Mouse (Mus musculus): Measurements from ENCODE around the gene Esrrg. TPM values are rescaled to one million over a fixed set of nuclear protein-coding genes. Genes with fewer than 3 reads are reported as not detected.
A peak's percentile ranks its signal among the peaks of the same experiment; 100 is the strongest.

The Esrrg gene
- polyA plus RNA-seq, 1 experiment from 2014 or later, result 1.8 TPM

DNA sequence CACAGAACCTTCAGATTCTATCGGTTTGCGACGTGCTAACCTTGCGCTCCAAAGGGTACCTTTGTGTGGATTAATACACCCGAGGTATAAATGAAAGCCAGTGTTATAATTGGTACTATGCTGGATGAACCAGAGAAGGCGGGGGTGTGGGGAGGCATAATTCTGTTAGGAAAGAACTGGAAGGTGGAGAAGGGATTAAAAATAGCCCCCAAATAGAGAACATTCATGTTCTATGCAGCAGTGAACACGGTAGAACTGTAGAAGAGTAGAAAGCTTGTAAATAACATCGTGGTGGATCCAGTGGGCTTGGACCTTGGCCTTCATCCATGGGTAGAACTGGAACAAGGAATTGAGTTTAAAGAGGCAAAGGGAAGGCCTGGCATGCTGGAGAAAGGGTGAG is 40.0 kb downstream of the Esrrg start:
- no peaks in the 10 kb centered on the region for H3K27me3 ChIP-seq (ENCODE audit: insufficient read depth, low read length)
- no peak overlapping the region for H3K9ac ChIP-seq
- H3K4me3 ChIP-seq (ENCODE audit: low read depth, low read length), result no peak overlapping the region
- H3K4me1 ChIP-seq (ENCODE audit: insufficient read depth), result peaks cover 9% of the 10 kb centered on the region; the same call in 1 of the 2 replicates
- TF ChIP-seq CTCF (IDR thresholded peaks at IDR 0.05; ENCODE audit: low read depth), result no peak
- ATAC-seq (ENCODE audit: insufficient read depth), result no peak
- no peak overlapping the region for H3K27ac ChIP-seq (ENCODE audit: low read depth)
- 87% methylated on average over 8 of the region's 8 CpGs for WGBS
- no peaks in the 10 kb centered on the region for H3K9me3 ChIP-seq (ENCODE audit: low read depth, low read length)
- H3K4me2 ChIP-seq, result no peak overlapping the region
- DNase-seq, result no peak
- H3K36me3 ChIP-seq (ENCODE audit: insufficient read depth), result no peaks in the 10 kb centered on the region

GRCm38 (mm10) chr1:187649871-187650270 is 41.3 kb downstream of the Esrrg start:
- H3K4me1 ChIP-seq (ENCODE audit: insufficient read depth), result peaks cover 9% of the 10 kb centered on the region; the same call in 1 of the 2 replicates
- no peak overlapping the region for H3K4me3 ChIP-seq (ENCODE audit: low read depth, low read length)
- no peaks in the 10 kb centered on the region for H3K36me3 ChIP-seq (ENCODE audit: insufficient read depth)
- ATAC-seq (ENCODE audit: insufficient read depth) (no peak), DNase-seq (no peak)
- H3K27me3 ChIP-seq (ENCODE audit: insufficient read depth, low read length), result no peaks in the 10 kb centered on the region
- no peak for TF ChIP-seq CTCF (IDR thresholded peaks at IDR 0.05; ENCODE audit: low read depth)
- WGBS, result 34% methylated on average over 5 of the region's 5 CpGs
- H3K9ac ChIP-seq, result no peak overlapping the region
- no peaks in the 10 kb centered on the region for H3K9me3 ChIP-seq (ENCODE audit: low read depth, low read length)
- H3K27ac ChIP-seq (ENCODE audit: low read depth), result no peak overlapping the region
- no peak overlapping the region for H3K4me2 ChIP-seq

- Histone ChIP-seq H3K4me1 (ENCODE audit: insufficient read depth) (peaks cover 9% of the 10 kb centered on the region; the same call in 1 of the 2 replicates), H3K36me3 (ENCODE audit: insufficient read depth) (no peaks in the 10 kb centered on the region), H3K9me3 (ENCODE audit: low read depth, low read length) (no peaks in the 10 kb centered on the region), H3K4me3 (ENCODE audit: low read depth, low read length) (peak overlapping the region; percentile 57), H3K27ac (ENCODE audit: low read depth) (no peak overlapping the region), H3K27me3 (ENCODE audit: insufficient read depth, low read length) (no peaks in the 10 kb centered on the region), H3K9ac (peak overlapping the region; percentile 76), H3K4me2 (peak overlapping the region; percentile 90)
- 5% methylated on average over 24 of the region's 24 CpGs for WGBS
- TF ChIP-seq CTCF (IDR thresholded peaks at IDR 0.05; ENCODE audit: low read depth), result no peak
- ATAC-seq (ENCODE audit: insufficient read depth) (peak; percentile 40; the same call in 1 of the 2 replicates), DNase-seq (peak; percentile 36)
Measured at GRCm38 (mm10) chr1:187650786-187651687, 42.4 kb downstream of the Esrrg start.

GRCm38 (mm10) chr1:187651688-187652241 is 43.2 kb downstream of the Esrrg start:
- Histone ChIP-seq H3K9ac (peak overlapping the region; percentile 76), H3K9me3 (ENCODE audit: low read depth, low read length) (no peaks in the 10 kb centered on the region), H3K27me3 (ENCODE audit: insufficient read depth, low read length) (no peaks in the 10 kb centered on the region), H3K36me3 (ENCODE audit: insufficient read depth) (no peaks in the 10 kb centered on the region), H3K4me2 (peak overlapping the region; percentile 90), H3K4me3 (ENCODE audit: low read depth, low read length) (peak overlapping the region; percentile 57), H3K4me1 (ENCODE audit: insufficient read depth) (peaks cover 9% of the 10 kb centered on the region; the same call in 1 of the 2 replicates), H3K27ac (ENCODE audit: low read depth) (peak overlapping the region; percentile 69; the same call in 1 of the 2 replicates)
- ATAC-seq (ENCODE audit: insufficient read depth), result peak; percentile 79
- DNase-seq, result peak; percentile 76
- under 1% methylated on average over 47 of the region's 47 CpGs for WGBS
- TF ChIP-seq CTCF (IDR thresholded peaks at IDR 0.05; ENCODE audit: low read depth), result no peak

- DNase-seq, result no peak
- Histone ChIP-seq H3K4me1 (ENCODE audit: insufficient read depth) (peaks cover 9% of the 10 kb centered on the region; the same call in 1 of the 2 replicates), H3K27me3 (ENCODE audit: insufficient read depth, low read length) (no peaks in the 10 kb centered on the region), H3K4me2 (peak overlapping the region; percentile 90), H3K4me3 (ENCODE audit: low read depth, low read length) (peak overlapping the region; percentile 57), H3K36me3 (ENCODE audit: insufficient read depth) (no peaks in the 10 kb centered on the region), H3K9ac (peak overlapping the region; percentile 76; the same call in 1 of the 2 replicates), H3K27ac (ENCODE audit: low read depth) (peak overlapping the region; percentile 69; the same call in 1 of the 2 replicates), H3K9me3 (ENCODE audit: low read depth, low read length) (no peaks in the 10 kb centered on the region)
- no peak for TF ChIP-seq CTCF (IDR thresholded peaks at IDR 0.05; ENCODE audit: low read depth)
- ATAC-seq (ENCODE audit: insufficient read depth), result 0 out of 2 replicates have a peak, but pooled peaks have one; percentile 18
- 14% methylated on average over 7 of the region's 7 CpGs for WGBS
Measured at GRCm38 (mm10) chr1:187652445-187652844, 43.9 kb downstream of the Esrrg start.

- peak overlapping the region; percentile 69; the same call in 1 of the 2 replicates for H3K27ac ChIP-seq (ENCODE audit: low read depth)
- no peak overlapping the region for H3K9ac ChIP-seq
- ATAC-seq (ENCODE audit: insufficient read depth), result peak; percentile 3; the same call in 1 of the 2 replicates
Measured at GRCm38 (mm10) chr1:187653390-187653789, 44.8 kb downstream of the Esrrg start.

DNA sequence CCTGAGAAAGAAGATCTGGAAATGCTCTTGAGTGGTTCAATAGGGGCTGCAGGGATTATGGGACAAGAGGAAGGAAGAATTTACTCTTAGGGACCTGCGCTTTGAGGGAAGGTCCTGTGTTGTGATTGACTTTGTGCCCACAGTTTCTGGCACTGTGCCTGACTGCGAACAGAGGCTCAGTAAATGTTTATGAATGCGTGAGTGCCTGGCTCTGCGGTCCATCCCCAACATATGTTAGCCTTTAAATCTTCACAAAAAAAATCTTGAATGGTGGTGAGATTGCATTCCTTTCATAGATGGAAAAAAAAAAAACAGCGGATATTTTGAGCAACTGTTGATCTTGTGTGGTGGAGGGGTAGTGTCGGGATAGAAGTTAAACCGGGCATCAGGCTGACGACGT is 52.4 kb downstream of the Esrrg start:
- H3K4me3 ChIP-seq (ENCODE audit: low read depth, low read length), result no peak overlapping the region
- no peak overlapping the region for H3K9ac ChIP-seq
- TF ChIP-seq CTCF (IDR thresholded peaks at IDR 0.05; ENCODE audit: low read depth), result no peak
- WGBS, result 18% methylated on average over 9 of the region's 9 CpGs
- no peaks in the 10 kb centered on the region for H3K9me3 ChIP-seq (ENCODE audit: low read depth, low read length)
- H3K4me1 ChIP-seq (ENCODE audit: insufficient read depth), result peaks cover 15% of the 10 kb centered on the region
- no peak overlapping the region for H3K4me2 ChIP-seq
- no peak overlapping the region; the same call in 1 of the 2 replicates for H3K27ac ChIP-seq (ENCODE audit: low read depth)
- DNase-seq (peak; percentile 79), ATAC-seq (ENCODE audit: insufficient read depth) (peak; percentile 44; the same call in 1 of the 2 replicates)
- H3K27me3 ChIP-seq (ENCODE audit: insufficient read depth, low read length), result no peaks in the 10 kb centered on the region
- H3K36me3 ChIP-seq (ENCODE audit: insufficient read depth), result no peaks in the 10 kb centered on the region

More at GRCm38 (mm10) chr1:187653390-187653789, 44.8 kb downstream of the Esrrg start:
- H3K9me3 ChIP-seq (ENCODE audit: low read depth, low read length), result no peaks in the 10 kb centered on the region
- peak; percentile 63 for DNase-seq
- TF ChIP-seq CTCF (IDR thresholded peaks at IDR 0.05; ENCODE audit: low read depth), result no peak
- peak overlapping the region; percentile 90 for H3K4me2 ChIP-seq
- no peaks in the 10 kb centered on the region for H3K36me3 ChIP-seq (ENCODE audit: insufficient read depth)
- H3K4me3 ChIP-seq (ENCODE audit: low read depth, low read length), result no peak overlapping the region
- H3K27me3 ChIP-seq (ENCODE audit: insufficient read depth, low read length), result no peaks in the 10 kb centered on the region
- 31% methylated on average over 9 of the region's 9 CpGs for WGBS
- peaks cover 9% of the 10 kb centered on the region; the same call in 1 of the 2 replicates for H3K4me1 ChIP-seq (ENCODE audit: insufficient read depth)
